Mouse (Mus musculus) mouse embryonic stem cell (cell line): ENCODE data around the gene Vmn2r110.

Experiments used
- in situ Hi-C, 2 experiments: fragments of 300-500 bp; cut with MboI; formaldehyde crosslinking; loops; 1 replicate in 1 of 2; 3 replicates in 1 of 2; pipeline ENCODE4 v1.14.3; 2019 to 2020; ENCODE audit warnings: low sequenced_read_pairs in 2 of 2, low pct_unique_long_range_greater_than_20kb in 1 of 2, mixed read lengths in 1 of 2; ENCODE audit not compliant: unreplicated experiment in 1 of 2

Vmn2r110 gene

DNA sequence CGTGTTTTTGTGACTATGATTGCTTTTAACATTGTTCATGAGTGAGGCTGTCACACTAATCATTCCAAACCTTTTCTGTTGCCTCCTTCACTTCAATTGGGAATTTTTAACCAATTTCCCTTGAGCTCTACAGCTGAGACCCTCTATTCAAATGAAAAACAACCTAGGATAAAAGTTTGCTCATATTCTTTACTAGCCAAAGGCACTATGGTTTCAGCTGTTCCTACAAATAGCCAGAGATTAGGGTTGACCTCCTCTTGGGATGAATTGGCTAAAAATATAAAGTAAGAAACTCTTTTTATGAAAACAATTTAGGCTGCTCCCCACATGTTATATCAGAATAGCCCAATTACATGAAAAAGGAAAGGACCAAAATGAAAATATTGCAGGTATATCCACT, at the start of gene Vmn2r110:
Gene Vmn2r110, minus strand, starts transcription at position 101 of the 400 bp plus-strand sequence.
- in situ Hi-C loops: no loop called here

DNA sequence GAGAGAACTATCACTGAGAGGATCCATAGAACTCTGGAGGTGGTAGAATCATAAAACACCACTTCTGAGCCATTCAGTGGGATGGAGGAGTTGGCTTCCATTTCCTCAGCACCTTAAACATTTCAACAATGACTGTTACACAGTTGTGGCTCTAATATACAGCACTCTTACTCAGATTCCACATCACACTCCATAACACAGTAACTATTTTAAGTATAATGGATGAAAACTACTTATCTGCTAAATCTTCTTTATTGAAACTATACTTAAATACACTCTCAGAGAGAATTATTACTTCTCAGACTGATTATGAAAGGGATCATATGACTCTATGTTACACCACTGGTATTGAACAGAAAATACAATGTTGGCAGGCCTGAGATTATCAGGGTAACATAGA, 28.6 kb upstream of the Vmn2r110 start, which contains the start of gene Fpr-rs3:
Gene Fpr-rs3, minus strand, starts transcription at position 101 of the 400 bp plus-strand sequence.
- in situ Hi-C loops: no loop called here

DNA sequence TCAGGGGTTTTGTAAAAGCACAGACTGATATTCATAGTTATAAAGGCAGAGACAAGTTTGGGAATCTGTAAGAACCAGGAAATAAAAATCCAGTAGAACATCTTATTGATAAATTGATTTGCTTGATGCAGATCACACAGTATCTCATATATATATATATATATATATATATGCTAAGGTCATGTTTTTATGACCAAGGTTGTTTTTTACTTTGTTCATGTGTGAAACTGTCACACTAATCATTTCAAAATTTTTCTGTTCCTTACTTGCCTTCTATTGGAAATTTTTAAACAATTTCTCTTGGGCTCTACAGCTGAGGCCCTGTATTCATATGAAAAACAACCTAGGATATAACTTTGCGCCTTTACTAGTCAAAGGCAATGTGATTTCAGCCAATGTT, 31.6 kb downstream of the Vmn2r110 start, which contains the start of gene Vmn2r109:
Gene Vmn2r109, minus strand, starts transcription at position 101 of the 400 bp plus-strand sequence.
- in situ Hi-C loops: no loop called here
